Mouse (Mus musculus): ENCODE results near the gene Tex264.
A peak's percentile ranks its signal among the peaks of the same experiment; 100 is the strongest.

Gene Tex264

GRCm38 (mm10) chr9:106685249-106686101 is at the start of gene Tex264:
Gene Tex264 (minus strand): TSS chr9:106685927.
- DNase-seq, result peak; percentile 88 to 93

- DNase-seq, result no peak
These were observed 48.0 kb upstream of the Tex264 start for GRCm38 (mm10) chr9:106733690-106734089.

GRCm38 (mm10) chr9:106729416-106729815 is 43.7 kb upstream of the Tex264 start:
- no peak for DNase-seq

GRCm38 (mm10) chr9:106726891-106727290 is 41.2 kb upstream of the Tex264 start:
- DNase-seq, result no peak

- DNase-seq, result no peak
These were observed 39.7 kb upstream of the Tex264 start for GRCm38 (mm10) chr9:106725435-106725834.

GRCm38 (mm10) chr9:106724864-106725263 is 39.1 kb upstream of the Tex264 start:
- DNase-seq, result no peak

GRCm38 (mm10) chr9:106716729-106717128 is 31.0 kb upstream of the Tex264 start:
- no peak for DNase-seq

- DNase-seq, result no peak
These were observed 30.5 kb upstream of the Tex264 start for GRCm38 (mm10) chr9:106716232-106716631.

- DNase-seq, result no peak
These were observed 26.7 kb upstream of the Tex264 start for GRCm38 (mm10) chr9:106712470-106712869.

- peak; percentile 84 to 89 for DNase-seq
These were observed 7.3 kb upstream of the Tex264 start for GRCm38 (mm10) chr9:106692973-106693481.

GRCm38 (mm10) chr9:106688834-106689233 is 3.1 kb upstream of the Tex264 start:
- no peak for DNase-seq

- peak; percentile 88 to 92 for DNase-seq
These were observed 1.4 kb upstream of the Tex264 start for GRCm38 (mm10) chr9:106686983-106687650.

- peak in 1 of 2 experiments; percentile 48 for DNase-seq
These were observed 844 bp downstream of the Tex264 start for GRCm38 (mm10) chr9:106684918-106685248.

GRCm38 (mm10) chr9:106684093-106684872 is 1.4 kb downstream of the Tex264 start:
- no peak for DNase-seq

- no peak for DNase-seq
These were observed 4.7 kb downstream of the Tex264 start for GRCm38 (mm10) chr9:106681026-106681425.

GRCm38 (mm10) chr9:106678242-106678641 is 7.5 kb downstream of the Tex264 start:
- DNase-seq, result no peak

- DNase-seq, result no peak
These were observed 8.0 kb downstream of the Tex264 start for GRCm38 (mm10) chr9:106677702-106678101.

GRCm38 (mm10) chr9:106676571-106676970 is 9.2 kb downstream of the Tex264 start:
- DNase-seq, result no peak

GRCm38 (mm10) chr9:106675965-106676364 is 9.8 kb downstream of the Tex264 start:
- no peak for DNase-seq

GRCm38 (mm10) chr9:106675480-106675879 is 10.2 kb downstream of the Tex264 start:
- peak; percentile 91 to 93 for DNase-seq

GRCm38 (mm10) chr9:106673860-106674259 is 11.9 kb downstream of the Tex264 start:
- no peak for DNase-seq

- DNase-seq, result peak in 1 of 2 experiments; percentile 41
These were observed 20.9 kb downstream of the Tex264 start for GRCm38 (mm10) chr9:106664856-106665255.

- peak; percentile 72 to 78 for DNase-seq
These were observed 21.3 kb downstream of the Tex264 start for GRCm38 (mm10) chr9:106664433-106664832.
